9 mouse cellular contexts compared by ENCODE assay signal in the genomic region with DNA sequence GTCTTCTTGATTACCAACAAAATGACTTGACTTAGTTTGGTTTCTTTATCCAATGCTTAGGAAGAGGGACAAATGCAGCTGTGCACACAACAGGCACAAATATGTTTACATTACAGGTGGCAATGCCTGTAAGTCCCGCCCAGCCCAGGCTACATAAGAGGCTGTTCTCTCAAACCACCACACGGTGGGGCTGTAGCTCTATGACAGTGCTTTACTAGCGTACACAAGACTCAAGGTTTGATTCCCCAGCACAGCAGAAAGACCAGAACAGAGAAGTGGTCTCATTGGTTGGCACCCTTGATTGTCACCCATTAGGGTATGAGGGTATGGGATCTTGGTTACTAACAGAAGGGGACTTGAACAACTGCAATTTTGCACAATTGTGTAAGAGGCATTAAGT. TPM values are rescaled to one million over a fixed set of nuclear protein-coding genes. Genes with fewer than 3 reads are reported as not detected.
DNase-seq lines count a peak whose midpoint lies in the region; ATAC-seq and TF ChIP-seq lines count a peak whose summit lies in the region.
"Had no signal": no experiment of that assay in that cellular context is flagged by ENCODE, and none has a peak within 500 bp of the region (broad histone marks: within the 10 kb centered on the region; RNA-seq: fewer than 3 reads in every experiment).

No protein-coding gene starts in this region.

- H3K27ac ChIP-seq in heart, embryonic 10.5 days = no peak overlapping the region
- H3K27ac ChIP-seq in lung, embryonic 16.5 days (ENCODE audit: low read length) = no peak overlapping the region

- TF ChIP-seq CTCF in E14TG2a.4 (conservative IDR thresholded peaks at IDR 0.05; ENCODE audit: low read length) = peak; percentile 41

- H3K9ac ChIP-seq in lung, embryonic 16.5 days (ENCODE audit: low read length) = no peak overlapping the region

- DNase-seq in adrenal gland, postnatal 10 days = peak; percentile 58
- DNase-seq in embryo, embryonic 9.5 days (ENCODE audit: extremely low spot score) = peak; percentile 38
- DNase-seq in heart, embryonic 10.5 days (ENCODE audit: low spot score) = peak; percentile 76
- peak; percentile 67 for DNase-seq in kidney, postnatal 10 days
- peak; percentile 29 for DNase-seq in ovary, postnatal 14 days (ENCODE audit: low spot score)
- DNase-seq in thymus, postnatal 14 days = peak; percentile 77

- H3K36me3 ChIP-seq in E14TG2a.4 (ENCODE audit: insufficient read depth, low read length) = peaks cover 71% of the 10 kb centered on the region
- no peaks in the 10 kb centered on the region for H3K36me3 ChIP-seq in heart, embryonic 10.5 days
- H3K36me3 ChIP-seq in lung, embryonic 16.5 days (ENCODE audit: control insufficient read depth, insufficient read depth, low read length) = peaks cover 2% of the 10 kb centered on the region

- H3K4me1 ChIP-seq in E14TG2a.4 (replicated peaks; ENCODE audit: low read depth, low read length) = peaks cover 22% of the 10 kb centered on the region
- H3K4me1 ChIP-seq in heart, embryonic 10.5 days = no peaks in the 10 kb centered on the region
- no peaks in the 10 kb centered on the region; the same call in 1 of the 2 replicates for H3K4me1 ChIP-seq in lung, embryonic 16.5 days (replicated peaks; ENCODE audit: control insufficient read depth, insufficient read depth, low read length)

- no peaks in the 10 kb centered on the region for H3K9me3 ChIP-seq in E14TG2a.4 (ENCODE audit: low read length)
- no peaks in the 10 kb centered on the region for H3K9me3 ChIP-seq in heart, embryonic 10.5 days
- no peaks in the 10 kb centered on the region for H3K9me3 ChIP-seq in lung, embryonic 16.5 days (ENCODE audit: control insufficient read depth, low read length)

- 9% methylated on average over 3 of the region's 3 CpGs for WGBS in heart, embryonic 10.5 days
- 3% methylated on average over 3 of the region's 3 CpGs for WGBS in lung, embryonic 16.5 days

- H3K4me2 ChIP-seq in lung, embryonic 16.5 days (ENCODE audit: low read depth, low read length) = no peak overlapping the region

- no peak overlapping the region for H3K4me3 ChIP-seq in E14TG2a.4 (replicated peaks; ENCODE audit: low read length)
- no peak overlapping the region for H3K4me3 ChIP-seq in heart, embryonic 10.5 days
- H3K4me3 ChIP-seq in lung, embryonic 16.5 days (ENCODE audit: low read length) = no peak overlapping the region

- no peaks in the 10 kb centered on the region for H3K27me3 ChIP-seq in E14TG2a.4 (ENCODE audit: insufficient read depth, low read length)
- no peaks in the 10 kb centered on the region for H3K27me3 ChIP-seq in heart, embryonic 10.5 days (ENCODE audit: insufficient read depth, poor library complexity, severe bottlenecking)
- H3K27me3 ChIP-seq in lung, embryonic 16.5 days (ENCODE audit: control insufficient read depth, insufficient read depth, low read depth, low read length) = no peaks in the 10 kb centered on the region

- ATAC-seq in lung, embryonic 16.5 days (ENCODE audit: low read depth) = peak; percentile 49

RNA-seq across cellular contexts. Expression of gene Gm26992, which starts 55.7 kb away (rescaled TPM):
- total RNA-seq in adrenal gland, postnatal 10 days (2021) = not detected
- not detected in 2 replicates for polyA plus RNA-seq in heart, embryonic 10.5 days (2016; fragmentation: Nextera tagmentation; extraction: Ambion mirVana)
- not detected in 2 replicates for polyA plus RNA-seq in lung, embryonic 16.5 days (2015; fragmentation: Nextera tagmentation; extraction: Ambion mirVana)
- total RNA-seq: gastrocnemius, postnatal 4 days had no signal
